Mouse (Mus musculus) lung, postnatal 0 days (tissue): Measurements from ENCODE around the gene Gpr37l1. TPM values are rescaled to one million over a fixed set of nuclear protein-coding genes. Genes with fewer than 3 reads are reported as not detected.
"Not testable (repeated sequence)": the region's sequence is repeated elsewhere in the genome, so short reads cannot be mapped to it uniquely, and the experiment has no call there.

Experiments
- ATAC-seq: fragments of 200-750 bp; cut with Nextera tagmentation; 2 replicates; pipeline ENCODE4 v1.8.0; 2017; ENCODE audit warnings: moderate library complexity
- DNase-seq: peaks from one replicate; pipeline ENCODE4 v3.0.0-alpha.2; 2016; ENCODE audit warnings: low spot score
- H3K27ac ChIP-seq: fragments of 300-500 bp; sonication (generic); 2 replicates; pipeline ENCODE4 v1.5.1; 2014; ENCODE audit warnings: antibody characterized with exemption, mild to moderate bottlenecking, low read length, mixed read lengths
- H3K27me3 ChIP-seq: fragments of 300-500 bp; sonication (generic); replicated peaks from 2 replicates; pipeline ENCODE4 v1.6.1; 2014; ENCODE audit warnings: low read length, mixed read lengths; ENCODE audit not compliant: insufficient read depth
- H3K36me3 ChIP-seq: fragments of 300-500 bp; sonication (generic); 2 replicates; pipeline ENCODE4 v1.6.1; 2014; ENCODE audit warnings: low read length, mixed read lengths; ENCODE audit not compliant: insufficient read depth
- H3K4me1 ChIP-seq: fragments of 300-500 bp; sonication (generic); 2 replicates; pipeline ENCODE4 v1.6.1; 2014; ENCODE audit warnings: antibody characterized with exemption, low read depth, low read length, mixed read lengths; ENCODE audit not compliant: insufficient read depth
- H3K4me2 ChIP-seq: fragments of 300-500 bp; sonication (generic); replicated peaks from 2 replicates; pipeline ENCODE4 v1.6.1; 2014; ENCODE audit warnings: low read depth, mild to moderate bottlenecking, low read length, moderate library complexity, mixed read lengths
- H3K4me3 ChIP-seq: fragments of 300-500 bp; sonication (generic); 2 replicates; pipeline ENCODE4 v1.5.1; 2014; ENCODE audit warnings: low read depth, low read length
- H3K9ac ChIP-seq: fragments of 300-500 bp; sonication (generic); replicated peaks from 2 replicates; pipeline ENCODE4 v1.6.1; 2014; ENCODE audit warnings: low read depth, mild to moderate bottlenecking
- H3K9me3 ChIP-seq: fragments of 300-500 bp; sonication (generic); 2 replicates; pipeline ENCODE4 v1.6.1; 2016; ENCODE audit warnings: low read length, mixed read lengths
- CTCF ChIP-seq: IDR thresholded peaks from 2 replicates; pipeline ENCODE4 v1.5.1; 2016; ENCODE audit warnings: antibody characterized with exemption, mild to moderate bottlenecking
- EP300 ChIP-seq: IDR thresholded peaks from 2 replicates; pipeline ENCODE4 v1.6.1; 2016; ENCODE audit warnings: antibody characterized with exemption, mild to moderate bottlenecking, control low read depth
- WGBS: fragments of 180-500 bp; shearing (Covaris S2); extraction: QIAGEN DNeasy Blood & Tissue Kit; methylation state at CpG from one replicate; pipeline ENCODE4 v1.1.7; 2014; 5-methylcytosine and 5-hydroxymethylcytosine counted together
- polyA plus RNA-seq: library from polyadenylated mRNA; unstranded; fragments of >200 nt; fragmentation: Nextera tagmentation; extraction: Ambion mirVana; gene quantifications from 2 replicates; pipeline ENCODE4 v1.2.1, GENCODE M21; 2015

Gpr37l1 gene
- polyA plus RNA-seq, 1 experiment from 2014 or later = 0.06 TPM

DNA sequence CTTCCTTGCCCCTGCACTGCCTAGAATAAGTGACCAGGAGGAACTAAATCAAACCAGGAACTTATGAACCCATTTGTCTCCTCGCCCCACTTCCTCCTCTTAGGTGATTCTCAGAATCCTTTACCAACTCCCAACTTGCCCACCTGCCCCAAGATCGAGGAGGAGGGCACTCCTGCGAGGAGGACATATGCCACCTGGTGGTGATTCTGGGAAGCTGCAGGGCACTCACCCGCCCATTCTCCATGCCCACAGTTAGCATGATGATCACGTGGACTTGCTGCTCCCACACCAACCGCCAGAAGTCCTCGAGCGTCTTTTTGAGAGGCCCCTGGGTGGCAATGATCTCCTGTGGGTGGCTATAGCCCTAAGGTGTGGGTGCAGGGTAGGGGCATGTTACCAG lies 54.8 kb downstream of the Gpr37l1 start:
- ATAC-seq (peak; percentile 60; the same call in 1 of the 2 replicates), DNase-seq (peak; percentile 72)
- Histone ChIP-seq H3K4me1 (no peaks in the 10 kb centered on the region), H3K4me2 (no peak overlapping the region), H3K27me3 (no peaks in the 10 kb centered on the region), H3K9me3 (no peaks in the 10 kb centered on the region), H3K36me3 (no peaks in the 10 kb centered on the region), H3K27ac (no peak overlapping the region), H3K9ac (no peak overlapping the region), H3K4me3 (no peak overlapping the region)
- WGBS = 9% methylated on average over 8 of the region's 8 CpGs
- TF ChIP-seq EP300 = no peak
- peak; percentile 95 for TF ChIP-seq CTCF

DNA sequence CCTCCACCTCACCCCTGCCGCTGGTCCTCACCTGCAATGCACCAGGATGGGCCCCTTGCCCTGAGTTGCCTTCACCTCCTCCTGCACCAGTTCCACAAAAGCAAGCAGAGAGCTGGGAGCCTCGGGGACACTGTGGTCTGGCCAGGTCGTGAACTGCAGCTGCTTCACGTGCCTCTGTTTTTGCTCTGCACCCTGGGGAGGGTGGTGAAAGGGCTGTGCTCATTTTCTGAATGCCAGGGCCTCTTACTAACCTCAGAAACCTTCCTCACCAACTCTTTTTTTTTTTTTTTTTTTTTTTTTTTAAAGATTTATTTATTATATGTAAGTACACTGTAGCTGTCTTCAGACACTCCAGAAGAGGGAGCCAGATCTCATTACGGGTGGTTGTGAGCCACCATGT lies 56.2 kb downstream of the Gpr37l1 start:
- ATAC-seq, H3K4me3 ChIP-seq, DNase-seq, H3K9ac ChIP-seq, H3K4me1 ChIP-seq, H3K9me3 ChIP-seq, H3K36me3 ChIP-seq, H3K27ac ChIP-seq, H3K27me3 ChIP-seq, H3K4me2 ChIP-seq: not testable (repeated sequence)
- WGBS = 49% methylated on average over 4 of the region's 5 CpGs

Other genes with a start within 250 kb of the Gpr37l1 start
- 5.4 and 6.1 TPM in 2 replicates for gene Ppp1r12b, start 211.7 kb downstream of the Gpr37l1 start, polyA plus RNA-seq
- gene Ube2t, start 205.1 kb downstream of the Gpr37l1 start, polyA plus RNA-seq = 4.7 and 5.6 TPM in 2 replicates
- gene Lgr6, start 62.4 kb downstream of the Gpr37l1 start, polyA plus RNA-seq = 2.9 and 3.9 TPM in 2 replicates
- gene Ptpn7, start 35.0 kb downstream of the Gpr37l1 start, polyA plus RNA-seq = 2.9 and 3.0 TPM in 2 replicates
- gene Arl8a, start 20.9 kb downstream of the Gpr37l1 start, polyA plus RNA-seq = 51.8 and 56.3 TPM in 2 replicates
- 31.9 and 45.5 TPM in 2 replicates for gene Elf3, start 90.9 kb upstream of the Gpr37l1 start, polyA plus RNA-seq
- gene Rnpep, start 116.4 kb upstream of the Gpr37l1 start, polyA plus RNA-seq = 50.2 and 67.5 TPM in 2 replicates
- gene Timm17a, start 146.1 kb upstream of the Gpr37l1 start, polyA plus RNA-seq = 164 and 186 TPM in 2 replicates
- 2.6 and 2.8 TPM in 2 replicates for gene Lmod1, start 157.1 kb upstream of the Gpr37l1 start, polyA plus RNA-seq
- gene Shisa4, start 207.6 kb upstream of the Gpr37l1 start, polyA plus RNA-seq = 19.2 and 20.0 TPM in 2 replicates